Mouse (Mus musculus) testis, adult 2 months (tissue): Measurements from ENCODE around the gene Tprg.

Experiments used
- CTCF ChIP-seq: fragments of 200-500 bp; IDR thresholded peaks from 2 replicates; pipeline ENCODE4 v1.5.1; 2012; ENCODE audit warnings: low read depth, mild to moderate bottlenecking, inconsistent platforms, low read length, moderate library complexity; ENCODE audit not compliant: control insufficient read depth, insufficient read depth, insufficient replicate concordance
- POLR2A ChIP-seq: fragments of 200-500 bp; IDR thresholded peaks from 2 replicates; pipeline ENCODE4 v1.6.1; 2012; ENCODE audit warnings: low read depth, mild to moderate bottlenecking, inconsistent platforms, low read length, moderate library complexity; ENCODE audit not compliant: control insufficient read depth

DNA sequence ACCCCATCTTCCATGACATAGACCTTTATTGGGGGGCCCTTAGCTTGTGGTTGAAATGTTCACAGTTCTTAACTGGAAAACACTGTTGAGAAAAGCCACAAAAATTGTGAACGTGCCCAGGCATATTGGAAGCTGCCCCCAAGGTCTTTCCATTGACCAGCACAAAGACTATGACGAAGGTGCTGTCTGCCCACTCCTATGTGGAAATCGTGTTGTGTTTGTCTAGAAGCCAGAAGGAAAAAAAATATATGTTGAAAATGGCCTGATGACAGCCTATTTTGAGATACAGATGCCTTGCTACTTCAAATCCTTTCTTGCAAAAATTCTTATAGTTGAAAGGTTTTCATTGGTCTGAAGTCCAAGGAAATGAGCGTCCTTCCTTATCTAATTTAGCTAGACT lies 91.1 kb downstream of the Tprg start:
- TF ChIP-seq POLR2A (no peak), CTCF (no peak)
